Mouse (Mus musculus) liver, embryonic 14.5 days (tissue): ENCODE measurements around the gene Cacng8. TPM values are rescaled to one million over a fixed set of nuclear protein-coding genes. Genes with fewer than 3 reads are reported as not detected.
"Not testable (repeated sequence)": the region's sequence is repeated elsewhere in the genome, so short reads cannot be mapped to it uniquely, and the experiment has no call there.

ENCODE experiments used
- ATAC-seq: fragments of 200-750 bp; cut with Nextera tagmentation; 2 replicates; pipeline ENCODE4 v1.8.0; 2017; ENCODE audit warnings: moderate number of reproducible peaks, mild to moderate bottlenecking, moderate library complexity; ENCODE audit not compliant: insufficient read depth
- DNase-seq, 3 experiments: peaks; one replicate each; pipeline ENCODE4 v3.0.0-alpha.2; 2012 to 2013; ENCODE audit warnings: low read depth in 3 of 3, low spot score in 3 of 3
- H3K27ac ChIP-seq: fragments of 300-500 bp; sonication (generic); 2 replicates; pipeline ENCODE4 v1.5.1; 2014; ENCODE audit warnings: moderate library complexity, mild to moderate bottlenecking, control low read depth, inconsistent platforms
- H3K27me3 ChIP-seq: fragments of 300-500 bp; sonication (generic); 2 replicates; pipeline ENCODE4 v1.6.1; 2014; ENCODE audit warnings: mild to moderate bottlenecking, low read length, moderate library complexity; ENCODE audit not compliant: control insufficient read depth, insufficient read depth
- H3K36me3 ChIP-seq: fragments of 300-500 bp; sonication (generic); replicated peaks from 2 replicates; pipeline ENCODE4 v1.6.1; 2014; ENCODE audit warnings: low read depth; ENCODE audit not compliant: control insufficient read depth, insufficient read depth
- H3K4me1 ChIP-seq, 2 experiments: fragments of 200-500 bp in 1 of 2; fragments of 300-500 bp in 1 of 2; sonication (generic) in 1 of 2; replicated peaks; 2 replicates each; pipeline ENCODE4 v1.6.1; 2012 to 2014; ENCODE audit warnings: antibody characterized with exemption in 1 of 2, inconsistent platforms in 1 of 2, low read length in 1 of 2; ENCODE audit not compliant: control insufficient read depth in 2 of 2, insufficient read depth in 2 of 2
- H3K4me2 ChIP-seq: fragments of 300-500 bp; sonication (generic); 2 replicates; pipeline ENCODE4 v1.6.1; 2014; ENCODE audit warnings: low read depth, mild to moderate bottlenecking, control low read depth, moderate library complexity
- H3K4me3 ChIP-seq, 2 experiments: fragments of 200-500 bp in 1 of 2; fragments of 300-500 bp in 1 of 2; sonication (generic) in 1 of 2; 2 replicates each; pipeline ENCODE4 v1.5.1; 2012 to 2014; ENCODE audit warnings: low read depth in 2 of 2, low read length in 2 of 2, mild to moderate bottlenecking in 2 of 2, control low read depth in 1 of 2, inconsistent platforms in 1 of 2, moderate library complexity in 1 of 2; ENCODE audit not compliant: insufficient read depth in 1 of 2
- H3K9ac ChIP-seq: fragments of 300-500 bp; sonication (generic); replicated peaks from 2 replicates; pipeline ENCODE4 v1.6.1; 2014; ENCODE audit warnings: mild to moderate bottlenecking, control low read depth, moderate library complexity
- H3K9me3 ChIP-seq: fragments of 300-500 bp; sonication (generic); 2 replicates; pipeline ENCODE4 v1.6.1; 2016; ENCODE audit warnings: low read length, mixed read lengths; ENCODE audit not compliant: control insufficient read depth
- CTCF ChIP-seq: IDR thresholded peaks from 2 replicates; pipeline ENCODE4 v1.5.1; 2016; ENCODE audit warnings: antibody characterized with exemption, low read depth, control low read depth
- EP300 ChIP-seq: IDR thresholded peaks from 2 replicates; pipeline ENCODE4 v1.6.1; 2016; ENCODE audit warnings: antibody characterized with exemption, low read depth
- WGBS: fragments of 180-500 bp; shearing (Covaris S2); extraction: QIAGEN DNeasy Blood & Tissue Kit; methylation state at CpG from one replicate; pipeline ENCODE4 v1.1.7; 2014; ENCODE audit not compliant: insufficient replicate concordance; 5-methylcytosine and 5-hydroxymethylcytosine counted together
- polyA plus RNA-seq, 2 experiments: library from polyadenylated mRNA; depleted of rRNA in 1 of 2; stranded (reverse) in 1 of 2; unstranded in 1 of 2; fragments of >200 nt; fragmentation: Nextera tagmentation in 1 of 2; extraction: Ambion mirVana in 1 of 2; gene quantifications; 2 replicates each; pipeline versions ENCODE4 v1.2.1 to v1.2.3; 2012 to 2014

The Cacng8 gene
- polyA plus RNA-seq, 2 experiments: 0.04 TPM; not detected in 1

DNA sequence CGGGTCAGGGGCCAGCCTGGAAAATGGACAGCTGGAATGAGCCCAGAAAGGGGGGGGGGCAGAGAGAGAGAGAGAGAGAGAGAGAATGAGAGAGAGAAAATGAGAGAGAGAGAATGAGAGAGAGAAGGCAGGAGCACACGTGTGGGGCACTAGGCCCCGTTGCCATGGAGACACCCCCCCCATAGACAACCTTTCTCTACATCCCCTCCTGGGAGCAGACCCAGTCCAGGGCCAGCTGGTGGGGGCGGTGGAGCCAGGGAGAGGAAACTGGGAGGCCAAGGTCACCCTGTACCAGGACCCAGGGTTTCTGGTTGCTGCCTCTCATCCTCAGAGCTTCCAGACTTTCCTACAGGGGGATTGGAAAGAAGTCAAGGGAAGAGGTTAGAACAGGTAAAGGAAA is 1.3 kb downstream of the Cacng8 start:
- no peak overlapping the region for H3K4me2 ChIP-seq
- no peak for ATAC-seq
- H3K27me3 ChIP-seq: no peaks in the 10 kb centered on the region
- no peaks in the 10 kb centered on the region for H3K36me3 ChIP-seq
- H3K4me1 ChIP-seq: no peaks in the 10 kb centered on the region
- no peak for TF ChIP-seq CTCF
- no peak for TF ChIP-seq EP300
- WGBS: 37% methylated on average over 4 of the region's 4 CpGs
- no peak overlapping the region for H3K4me3 ChIP-seq
- DNase-seq: no peak
- no peaks in the 10 kb centered on the region for H3K9me3 ChIP-seq
- no peak overlapping the region for H3K9ac ChIP-seq
- no peak overlapping the region for H3K27ac ChIP-seq

DNA sequence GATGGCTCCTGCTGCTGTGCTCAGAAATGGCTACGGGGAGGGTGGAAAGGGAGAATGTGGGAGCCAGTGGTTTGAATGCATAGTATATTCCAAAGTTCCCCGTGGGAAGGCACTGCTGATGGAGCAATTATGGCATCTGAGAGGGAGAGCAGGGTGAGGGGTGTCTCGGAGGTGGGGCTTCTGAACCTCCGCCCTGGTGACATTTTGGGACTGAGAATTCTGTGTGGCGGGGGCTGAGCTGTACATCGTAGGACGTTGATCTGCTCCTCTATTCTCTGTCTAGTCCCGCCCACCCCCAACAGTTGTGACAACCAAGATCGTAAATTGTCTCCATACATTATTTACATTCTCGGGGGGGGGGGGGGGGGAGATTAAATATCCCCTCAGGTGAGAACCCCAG is 6.9 kb downstream of the Cacng8 start:
- Histone ChIP-seq H3K36me3 (no peaks in the 10 kb centered on the region), H3K4me2 (no peak overlapping the region), H3K4me3 (no peak overlapping the region), H3K9ac (no peak overlapping the region), H3K27ac (no peak overlapping the region), H3K9me3 (no peaks in the 10 kb centered on the region), H3K27me3 (no peaks in the 10 kb centered on the region), H3K4me1 (no peaks in the 10 kb centered on the region)
- DNase-seq: no peak
- 60% methylated on average over 10 of the region's 10 CpGs for WGBS
- no peak for ATAC-seq
- TF ChIP-seq CTCF: no peak
- no peak for TF ChIP-seq EP300

DNA sequence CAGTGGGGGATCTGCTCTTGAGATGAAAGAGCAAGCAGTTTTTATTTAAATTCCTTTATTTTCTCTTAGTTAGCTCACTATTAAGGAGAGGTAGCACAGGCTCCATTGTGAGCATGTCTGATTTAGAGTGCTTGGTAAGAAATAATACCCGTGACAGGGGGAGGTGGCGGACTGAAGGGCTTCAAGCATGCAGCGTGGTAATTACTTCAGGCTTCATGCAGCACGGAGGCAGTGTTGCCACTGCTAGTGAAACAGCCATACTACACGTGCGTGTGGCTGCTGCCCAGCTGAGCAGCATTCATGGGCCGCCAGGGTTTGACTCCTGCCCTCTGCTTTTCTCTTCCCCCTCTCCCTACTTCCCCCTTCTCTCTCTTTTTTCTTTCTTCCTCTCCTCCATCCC is 7.3 kb downstream of the Cacng8 start:
- DNase-seq: no peak

DNA sequence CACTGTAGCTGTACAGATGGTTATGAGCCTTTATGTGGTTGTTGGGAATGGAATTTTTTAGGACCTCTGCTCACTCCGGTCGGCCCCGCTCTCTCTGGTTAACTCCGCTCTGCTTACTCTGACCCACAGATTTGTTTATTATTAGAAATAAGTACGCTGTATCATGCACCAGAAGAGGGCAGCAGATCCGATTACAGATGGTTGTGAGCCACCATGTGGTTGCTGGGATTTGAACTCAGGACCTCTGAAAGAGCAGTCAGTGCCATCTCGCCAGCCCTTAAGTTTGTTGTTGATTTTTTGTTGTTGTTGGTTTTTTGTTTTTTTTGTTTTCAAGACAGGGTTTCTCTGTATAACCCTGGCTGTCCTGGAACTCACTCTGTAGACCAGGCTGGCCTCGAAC is 7.9 kb downstream of the Cacng8 start:
- not testable (repeated sequence) for H3K27ac ChIP-seq, H3K4me3 ChIP-seq, H3K27me3 ChIP-seq, ATAC-seq, H3K4me1 ChIP-seq, H3K9ac ChIP-seq, DNase-seq, H3K4me2 ChIP-seq, H3K36me3 ChIP-seq, H3K9me3 ChIP-seq
- WGBS: 75% methylated on average over 8 of the region's 8 CpGs

More for the DNA sequence above, 7.3 kb downstream of the Cacng8 start:
- H3K9me3 ChIP-seq: no peaks in the 10 kb centered on the region
- H3K27ac ChIP-seq: no peak overlapping the region
- H3K27me3 ChIP-seq: no peaks in the 10 kb centered on the region
- TF ChIP-seq EP300: no peak
- no peak for TF ChIP-seq CTCF
- no peak for ATAC-seq
- no peak overlapping the region for H3K4me2 ChIP-seq
- no peak overlapping the region for H3K9ac ChIP-seq
- no peak overlapping the region for H3K4me3 ChIP-seq
- H3K4me1 ChIP-seq: no peaks in the 10 kb centered on the region
- 53% methylated on average over 7 of the region's 7 CpGs for WGBS
- H3K36me3 ChIP-seq: no peaks in the 10 kb centered on the region

DNA sequence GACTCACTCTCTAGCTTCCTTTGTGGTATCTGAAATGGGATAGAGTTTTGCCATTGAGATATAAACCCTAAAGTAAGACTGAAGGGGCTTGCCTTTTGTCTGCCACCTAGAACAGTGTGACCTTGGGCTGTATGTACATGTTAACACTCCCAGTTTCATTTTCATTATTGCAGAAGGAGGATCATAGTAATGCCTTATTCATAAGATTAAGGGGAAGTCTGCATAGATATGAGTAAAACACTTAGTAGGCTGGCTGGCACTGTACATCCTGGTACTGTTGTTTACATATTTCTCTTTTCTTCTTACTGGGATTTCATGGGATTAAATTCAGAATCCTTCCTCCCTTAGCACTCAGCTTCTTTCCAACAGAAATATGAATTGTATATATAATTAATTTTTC is 9.5 kb downstream of the Cacng8 start:
- TF ChIP-seq CTCF (no peak), EP300 (no peak)
- no peak overlapping the region for H3K4me2 ChIP-seq
- no peak for ATAC-seq
- no peaks in the 10 kb centered on the region for H3K36me3 ChIP-seq
- H3K9ac ChIP-seq: no peak overlapping the region
- no peak overlapping the region for H3K27ac ChIP-seq
- H3K4me1 ChIP-seq: no peaks in the 10 kb centered on the region
- no peak for DNase-seq
- H3K4me3 ChIP-seq: no peak overlapping the region
- no peaks in the 10 kb centered on the region for H3K9me3 ChIP-seq
- H3K27me3 ChIP-seq: no peaks in the 10 kb centered on the region
